Mouse (Mus musculus) embryo, embryonic 11.5 days (tissue): Measurements from ENCODE around the gene Ccdc169.
A peak's percentile ranks its signal among the peaks of the same experiment; 100 is the strongest.

Experiments
- DNase-seq: peaks from one replicate; pipeline ENCODE4 v3.0.0-alpha.2; 2012; ENCODE audit warnings: low read depth, low spot score

Gene Ccdc169

GRCm38 (mm10) chr3:55122336-55122870 lies 14.7 kb upstream of the Ccdc169 start:
- DNase-seq: no peak

- DNase-seq: no peak
These were observed 14.1 kb upstream of the Ccdc169 start for GRCm38 (mm10) chr3:55123064-55123463.

- no peak for DNase-seq
These were observed 7.9 kb upstream of the Ccdc169 start for GRCm38 (mm10) chr3:55129181-55129692.

- no peak for DNase-seq
These were observed 5.4 kb upstream of the Ccdc169 start for GRCm38 (mm10) chr3:55131576-55132233.

- DNase-seq: no peak
These were observed 2.7 kb downstream of the Ccdc169 start for GRCm38 (mm10) chr3:55139837-55140236.

- no peak for DNase-seq
These were observed 4.3 kb downstream of the Ccdc169 start for GRCm38 (mm10) chr3:55141401-55141800.

- no peak for DNase-seq
These were observed 7.8 kb downstream of the Ccdc169 start for GRCm38 (mm10) chr3:55144916-55145315.

- DNase-seq: no peak
These were observed 9.3 kb downstream of the Ccdc169 start for GRCm38 (mm10) chr3:55146441-55146840.

- DNase-seq: no peak
These were observed 10.0 kb downstream of the Ccdc169 start for GRCm38 (mm10) chr3:55147156-55147555.

GRCm38 (mm10) chr3:55148091-55148490 lies 11.0 kb downstream of the Ccdc169 start:
- no peak for DNase-seq

- peak; percentile 42 for DNase-seq
These were observed 14.7 kb downstream of the Ccdc169 start for GRCm38 (mm10) chr3:55151656-55152433.

- peak; percentile 46 for DNase-seq
These were observed 15.7 kb downstream of the Ccdc169 start for GRCm38 (mm10) chr3:55152673-55153334.

- no peak for DNase-seq
These were observed 17.0 kb downstream of the Ccdc169 start for GRCm38 (mm10) chr3:55154163-55154562.

- DNase-seq: no peak
These were observed 20.3 kb downstream of the Ccdc169 start for GRCm38 (mm10) chr3:55157413-55157812.

- no peak for DNase-seq
These were observed 24.0 kb downstream of the Ccdc169 start for GRCm38 (mm10) chr3:55161144-55161543.

- DNase-seq: no peak
These were observed 26.4 kb downstream of the Ccdc169 start for GRCm38 (mm10) chr3:55163510-55163909.

GRCm38 (mm10) chr3:55172478-55172877 lies 35.3 kb downstream of the Ccdc169 start:
- DNase-seq: no peak

GRCm38 (mm10) chr3:55177271-55177670 lies 40.1 kb downstream of the Ccdc169 start:
- DNase-seq: no peak

GRCm38 (mm10) chr3:55181766-55182165 lies 44.6 kb downstream of the Ccdc169 start, which contains the start of gene Sohlh2:
Gene Sohlh2 (plus strand): TSS chr3:55182028.
- DNase-seq: no peak

GRCm38 (mm10) chr3:55191668-55192067 lies 54.5 kb downstream of the Ccdc169 start:
- DNase-seq: no peak

GRCm38 (mm10) chr3:55193351-55193750 lies 56.2 kb downstream of the Ccdc169 start:
- DNase-seq: no peak

GRCm38 (mm10) chr3:55194792-55195191 lies 57.7 kb downstream of the Ccdc169 start:
- no peak for DNase-seq
